Mouse (Mus musculus): Measurements from ENCODE around the gene P3h4.
A peak's percentile ranks its signal among the peaks of the same experiment; 100 is the strongest.

Gene P3h4

GRCm38 (mm10) chr11:100408835-100409462 is 5.7 kb downstream of the P3h4 start:
- DNase-seq (ENCODE audit: low spot score in 2 of 2): no peak

- DNase-seq (ENCODE audit: low spot score in 2 of 2): peak; percentile 64 to 78
These were observed 6.4 kb downstream of the P3h4 start for GRCm38 (mm10) chr11:100408076-100408834.

- peak in 1 of 2 experiments; percentile 33 for DNase-seq (ENCODE audit: low spot score in 2 of 2)
These were observed 7.5 kb downstream of the P3h4 start for GRCm38 (mm10) chr11:100406995-100407705.

GRCm38 (mm10) chr11:100406273-100406672 is 8.4 kb downstream of the P3h4 start:
- peak in 1 of 2 experiments; percentile 48 for DNase-seq (ENCODE audit: low spot score in 2 of 2)

- no peak for DNase-seq (ENCODE audit: low spot score in 2 of 2)
These were observed 10.1 kb downstream of the P3h4 start for GRCm38 (mm10) chr11:100404456-100405074.

GRCm38 (mm10) chr11:100403445-100404134 is 11.0 kb downstream of the P3h4 start:
- no peak for DNase-seq (ENCODE audit: low spot score in 2 of 2)

- DNase-seq (ENCODE audit: low spot score in 2 of 2): peak in 1 of 2 experiments; percentile 65
These were observed 12.0 kb downstream of the P3h4 start for GRCm38 (mm10) chr11:100402682-100403081.

- no peak for DNase-seq (ENCODE audit: low spot score in 2 of 2)
These were observed 12.4 kb downstream of the P3h4 start for GRCm38 (mm10) chr11:100402240-100402639.

GRCm38 (mm10) chr11:100400842-100401241 is 13.8 kb downstream of the P3h4 start:
- no peak for DNase-seq (ENCODE audit: low spot score in 2 of 2)

GRCm38 (mm10) chr11:100399727-100400538 is 14.7 kb downstream of the P3h4 start:
- DNase-seq (ENCODE audit: low spot score in 2 of 2): no peak

- DNase-seq (ENCODE audit: low spot score in 2 of 2): no peak
These were observed 15.3 kb downstream of the P3h4 start for GRCm38 (mm10) chr11:100399320-100399719.

- no peak for DNase-seq (ENCODE audit: low spot score in 2 of 2)
These were observed 16.1 kb downstream of the P3h4 start for GRCm38 (mm10) chr11:100398517-100398916.

GRCm38 (mm10) chr11:100397600-100398389 is 16.8 kb downstream of the P3h4 start, which contains the start of gene Jup:
TSS of gene Jup (minus strand) at chr11:100397763.
- peak; percentile 99 to 100 for DNase-seq (ENCODE audit: low spot score in 2 of 2)

- peak in 1 of 2 experiments; percentile 48 for DNase-seq (ENCODE audit: low spot score in 2 of 2)
These were observed 17.6 kb downstream of the P3h4 start for GRCm38 (mm10) chr11:100396886-100397599.

- DNase-seq (ENCODE audit: low spot score in 2 of 2): peak in 1 of 2 experiments; percentile 34
These were observed 18.6 kb downstream of the P3h4 start for GRCm38 (mm10) chr11:100395861-100396631.

GRCm38 (mm10) chr11:100395200-100395599 is 19.4 kb downstream of the P3h4 start:
- peak; percentile 62 to 83 for DNase-seq (ENCODE audit: low spot score in 2 of 2)

- DNase-seq (ENCODE audit: low spot score in 2 of 2): no peak
These were observed 20.1 kb downstream of the P3h4 start for GRCm38 (mm10) chr11:100394353-100395074.

Measured in urinary bladder, postnatal 36 days (tissue).